Mouse (Mus musculus) layer of hippocampus, postnatal 10 days (tissue): ENCODE results near the gene Podnl1. TPM values are rescaled to one million over a fixed set of nuclear protein-coding genes. Genes with fewer than 3 reads are reported as not detected.

Source experiments
- DNase-seq, 2 experiments: peaks; one replicate each; pipeline ENCODE4 v3.0.0; 2021; ENCODE audit warnings: low spot score in 2 of 2
- total RNA-seq, 2 experiments: library from RNA; stranded (reverse); gene quantifications; 2 replicates each; pipeline ENCODE4 v1.2.3; 2021

Gene Podnl1
- total RNA-seq, 2 experiments from 2014 or later: not detected

DNA sequence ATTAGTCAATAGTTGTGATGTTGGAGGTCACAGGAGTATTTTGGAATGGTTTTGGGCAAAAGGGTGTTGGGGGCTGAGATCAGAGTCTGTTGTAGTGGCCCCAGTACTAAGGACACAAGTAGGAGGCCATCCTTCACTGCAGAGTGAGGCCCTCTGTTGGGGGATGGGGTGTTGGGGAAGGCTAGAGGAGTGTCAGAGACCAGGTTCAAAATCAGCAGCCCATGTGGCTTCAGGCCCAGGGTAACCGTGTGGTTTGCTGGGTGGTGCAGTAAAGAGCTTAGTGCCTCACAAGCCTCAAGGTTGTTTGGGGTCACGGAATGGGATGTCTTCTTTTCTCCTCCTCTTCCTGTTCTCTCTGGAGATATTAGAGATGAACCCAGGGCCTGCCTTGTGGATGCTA is 953 bp downstream of the Podnl1 start:
- no peak for DNase-seq

DNA sequence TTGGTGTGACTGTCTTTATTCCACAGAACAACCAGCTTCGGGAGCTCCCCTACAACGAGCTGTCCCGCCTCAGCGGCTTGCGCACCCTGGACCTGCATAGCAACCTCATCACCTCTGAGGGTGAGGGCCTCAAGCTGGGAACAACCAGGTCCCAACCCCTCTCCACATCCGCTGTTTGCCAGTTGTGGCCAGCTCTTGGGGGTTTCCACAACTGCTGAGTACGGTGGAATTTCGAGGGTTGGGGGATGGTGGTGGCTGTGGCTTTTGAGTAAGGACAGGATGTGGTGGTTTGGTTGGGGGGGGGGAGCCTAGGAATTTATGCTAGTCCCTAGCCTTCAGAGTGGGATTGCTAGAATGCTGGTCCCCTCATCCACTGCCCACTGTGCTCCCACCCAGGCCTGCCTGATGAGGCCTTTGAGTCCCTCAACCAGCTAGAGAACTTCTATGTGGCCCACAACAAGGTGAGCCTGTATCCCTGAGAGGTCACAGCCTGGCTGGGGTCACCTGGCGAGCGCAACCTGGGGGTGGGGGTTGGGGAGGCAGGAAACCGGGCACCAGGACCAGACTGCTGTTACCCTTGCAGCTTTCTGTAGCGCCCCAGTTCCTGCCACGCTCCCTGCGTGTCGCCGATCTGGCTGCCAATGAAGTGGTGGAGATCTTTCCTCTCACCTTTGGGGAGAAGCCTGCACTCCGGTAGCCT is 1.6 kb downstream of the Podnl1 start:
- DNase-seq: no peak

DNA sequence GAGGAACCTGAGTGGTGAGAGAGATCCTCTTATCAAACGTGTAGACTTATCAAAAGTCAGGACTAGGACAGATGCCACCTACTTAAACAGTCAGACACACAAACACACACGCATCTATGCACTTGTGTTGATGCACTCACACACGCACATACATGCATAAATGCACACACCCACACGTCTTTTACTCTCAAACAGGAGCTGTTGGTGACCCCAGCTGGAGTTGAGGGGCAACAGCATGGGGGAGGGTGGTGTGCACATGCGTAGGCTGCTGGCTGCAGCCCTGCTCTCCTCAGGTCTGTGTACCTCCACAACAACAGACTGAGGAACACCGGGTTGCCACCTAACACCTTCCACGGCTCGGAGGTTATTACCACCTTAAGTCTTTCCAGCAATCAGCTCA is 2.5 kb downstream of the Podnl1 start:
- DNase-seq: no peak

DNA sequence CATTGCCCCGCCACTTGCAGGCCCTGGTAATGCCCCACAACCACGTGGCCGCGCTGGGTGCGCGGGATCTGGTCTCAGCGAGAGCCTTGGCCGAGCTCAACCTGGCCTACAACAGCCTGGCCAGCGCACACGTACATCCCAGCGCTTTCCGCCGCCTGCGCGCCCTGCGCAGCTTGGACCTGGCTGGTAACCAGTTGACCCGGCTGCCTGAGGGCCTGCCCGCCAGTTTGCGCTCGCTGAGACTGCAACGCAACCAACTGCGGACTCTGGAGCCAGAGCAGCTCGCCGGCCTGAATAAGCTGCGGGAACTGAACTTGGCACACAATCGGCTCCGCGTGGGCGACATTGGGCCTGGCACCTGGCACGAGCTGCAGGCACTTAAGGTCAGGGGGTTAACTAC is 5.0 kb downstream of the Podnl1 start:
- DNase-seq: no peak

DNA sequence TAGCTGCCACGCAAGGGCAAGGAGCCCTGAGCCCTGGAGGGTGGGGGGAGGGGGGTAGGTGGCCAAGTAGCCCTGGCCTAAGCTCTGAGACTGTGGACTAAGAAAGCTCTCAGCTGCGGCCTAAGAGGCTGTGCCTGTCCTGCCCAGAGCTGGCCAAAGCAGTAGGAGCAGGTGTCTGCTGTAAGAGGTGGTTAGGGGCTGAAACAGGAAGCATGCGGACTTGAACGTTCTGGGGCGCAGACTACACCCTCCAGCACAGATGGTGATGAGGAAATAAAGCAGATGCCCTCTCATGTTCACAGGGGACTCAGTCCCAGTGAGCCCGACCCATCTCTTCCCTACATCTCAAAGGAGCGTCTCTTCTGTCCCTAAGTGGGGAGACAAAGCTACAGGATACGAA is 6.4 kb downstream of the Podnl1 start:
- DNase-seq: no peak

DNA sequence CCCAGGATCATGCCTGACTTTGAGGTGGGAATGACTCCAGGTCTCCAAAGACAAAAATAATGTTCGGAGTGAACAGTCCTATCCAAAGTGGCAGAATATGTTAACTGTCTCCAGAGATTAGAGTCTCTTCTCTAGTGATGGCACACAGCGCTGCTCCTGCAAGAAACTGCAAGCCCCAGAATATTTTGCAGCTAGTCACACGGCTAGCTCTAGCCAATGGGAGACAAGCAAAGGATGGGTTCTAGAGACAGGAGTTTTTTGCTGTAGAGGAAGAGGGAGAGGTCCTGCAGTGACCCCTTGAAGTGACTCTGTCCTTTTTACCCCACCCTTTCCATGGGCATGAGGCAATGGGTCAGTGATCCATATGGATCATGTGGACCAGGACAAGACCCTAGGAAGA is 12.1 kb downstream of the Podnl1 start:
- no peak for DNase-seq

DNA sequence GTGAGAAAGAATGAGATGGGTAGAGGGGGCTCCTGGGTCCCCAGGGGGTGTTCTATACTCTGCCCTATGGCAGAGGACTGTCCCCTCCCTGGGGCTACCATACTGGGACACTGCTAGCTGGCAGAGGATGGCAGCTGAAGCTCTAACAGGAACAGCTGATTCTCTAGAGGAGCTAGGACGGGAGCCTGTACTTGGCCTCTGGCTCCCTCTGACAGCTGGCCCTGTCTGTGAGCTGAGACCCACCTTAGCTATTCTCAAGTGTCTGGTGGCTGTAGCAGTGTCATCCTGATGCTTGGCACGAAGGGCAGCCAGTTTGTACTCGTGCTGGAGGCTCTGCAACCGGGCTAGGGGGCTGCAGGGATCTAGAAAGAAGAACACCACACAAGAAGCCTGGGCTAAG is 15.0 kb downstream of the Podnl1 start:
- DNase-seq: no peak

DNA sequence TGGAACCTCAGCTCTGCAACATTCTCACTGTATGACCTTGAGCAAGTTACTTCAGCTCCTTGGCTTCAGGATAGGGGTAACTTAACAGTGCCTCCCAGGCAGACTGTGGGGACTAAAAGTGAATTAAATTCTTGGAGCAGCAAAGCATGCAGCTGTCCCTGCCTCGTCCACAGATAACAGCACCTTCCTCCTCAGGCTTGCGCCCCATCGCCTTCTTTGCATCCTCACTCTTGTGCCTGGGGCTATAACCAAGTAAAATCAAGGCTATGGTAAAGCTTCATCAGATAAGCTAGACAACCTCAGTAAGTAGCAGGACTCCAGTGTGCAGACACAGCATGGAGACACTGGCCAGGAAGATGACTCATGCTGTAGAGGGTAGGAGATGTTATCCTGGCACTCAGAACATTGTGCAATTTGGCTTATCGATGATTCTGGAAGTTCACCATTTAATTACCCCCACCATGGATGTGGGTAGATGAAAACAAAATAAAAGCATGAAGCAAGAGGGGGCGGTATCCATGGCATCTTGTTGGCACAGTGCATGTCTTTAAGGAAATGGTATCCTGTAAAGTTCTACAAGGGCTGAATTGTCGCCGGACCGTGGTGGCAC is 19.0 kb downstream of the Podnl1 start:
- no peak for DNase-seq

DNA sequence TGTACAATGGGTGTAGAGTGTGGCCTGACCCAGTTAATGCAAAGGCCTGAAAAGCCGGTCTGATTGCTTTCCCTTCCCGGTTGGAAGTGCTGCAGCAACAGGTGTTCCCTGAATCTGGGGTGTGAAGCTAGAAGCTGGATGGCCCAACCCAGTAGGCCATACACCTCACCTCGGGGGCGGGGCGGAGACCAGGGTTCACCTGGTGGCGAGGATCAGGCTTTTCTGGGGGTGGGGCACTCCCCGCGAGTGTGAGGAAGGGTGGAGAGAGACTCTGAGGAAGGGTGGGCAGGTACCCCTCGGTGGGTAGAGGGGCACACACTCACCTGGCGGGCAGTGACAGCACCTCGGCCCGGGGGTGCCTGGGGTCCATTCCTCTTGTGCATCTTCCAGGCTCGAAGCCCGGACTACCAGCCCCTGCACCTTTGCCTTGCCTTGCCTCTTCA is 21.6 kb downstream of the Podnl1 start:
- no peak for DNase-seq

DNA sequence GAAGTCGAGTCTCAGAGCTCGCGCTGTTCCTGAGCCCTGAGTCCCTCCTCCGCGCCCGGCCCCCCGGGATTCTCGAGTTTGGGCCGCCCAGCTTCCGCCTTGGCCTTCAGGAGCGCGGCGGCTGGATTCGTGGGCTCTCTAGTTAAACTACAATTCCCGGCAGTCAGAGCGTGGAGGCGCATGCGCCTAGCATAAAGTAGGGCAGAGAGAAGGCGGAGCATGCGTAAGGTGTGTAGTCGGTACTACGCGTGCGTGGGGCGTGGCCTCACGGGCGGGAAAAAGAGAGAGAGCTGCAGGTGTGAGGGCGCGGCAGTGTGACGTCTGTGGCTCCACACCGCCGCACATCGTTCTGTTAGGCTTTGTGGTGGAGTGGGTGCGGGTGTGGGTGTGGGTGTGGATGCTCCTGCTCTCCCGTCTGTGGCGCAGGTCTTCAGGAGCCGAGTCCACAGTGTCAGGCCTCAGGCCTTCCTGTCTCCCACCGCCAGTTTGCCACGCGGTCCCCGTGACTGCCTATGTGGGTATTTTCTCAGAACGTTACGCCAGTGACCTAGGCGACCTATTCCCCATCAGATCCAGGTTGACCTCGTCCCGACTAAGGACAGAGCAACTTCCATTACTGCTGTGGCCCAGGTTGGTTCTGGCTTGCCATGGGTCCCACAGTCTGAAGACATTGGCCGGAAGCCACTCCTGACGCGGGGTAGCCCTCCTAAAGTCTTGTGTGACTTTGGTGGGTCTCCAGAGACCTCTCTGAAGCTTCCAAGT is 22.2 kb downstream of the Podnl1 start, which contains the start of the genes Cc2d1a and 4930432K21Rik:
Gene Cc2d1a, minus strand, starts transcription at position 168 of the 762 bp plus-strand sequence.
Gene 4930432K21Rik, plus strand, starts transcription at position 257 of the 762 bp plus-strand sequence.
- DNase-seq: peak; percentile 88 to 93

DNA sequence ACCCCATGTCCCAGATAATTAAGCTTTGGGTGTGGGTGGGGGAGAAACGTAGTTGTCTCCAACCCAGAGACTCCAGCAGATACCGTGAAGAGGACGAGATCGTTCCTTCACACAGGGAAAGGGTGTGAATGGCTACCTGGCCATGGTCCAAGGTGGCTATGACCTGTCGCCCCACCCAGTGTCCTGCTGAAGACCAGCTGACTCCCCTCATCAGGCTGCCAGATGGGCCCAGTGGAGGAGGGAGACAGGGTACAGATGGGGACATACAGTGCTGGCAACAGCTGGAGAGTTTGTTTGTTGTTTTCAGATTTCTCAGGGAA is 22.7 kb downstream of the Podnl1 start:
- no peak for DNase-seq

DNA sequence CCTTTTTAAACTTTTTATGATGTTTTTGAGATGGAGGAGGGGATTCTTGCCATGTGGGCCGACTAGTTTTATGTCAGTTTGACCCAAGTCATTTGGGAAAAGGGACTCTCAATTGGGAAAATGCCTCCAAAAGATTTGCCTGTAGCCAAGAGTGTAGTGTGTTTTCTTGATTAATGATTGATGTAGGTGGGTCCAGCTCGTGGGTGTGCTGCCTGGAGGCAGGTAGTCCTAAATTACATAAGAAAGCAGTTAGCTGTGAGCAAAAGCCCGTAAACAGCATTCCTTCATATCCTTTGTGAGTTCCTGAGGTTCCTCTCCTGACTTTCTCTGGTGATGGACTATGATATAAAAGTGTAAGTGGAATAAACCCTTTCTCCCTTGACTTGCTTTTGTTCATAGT is 23.4 kb downstream of the Podnl1 start:
- no peak for DNase-seq

DNA sequence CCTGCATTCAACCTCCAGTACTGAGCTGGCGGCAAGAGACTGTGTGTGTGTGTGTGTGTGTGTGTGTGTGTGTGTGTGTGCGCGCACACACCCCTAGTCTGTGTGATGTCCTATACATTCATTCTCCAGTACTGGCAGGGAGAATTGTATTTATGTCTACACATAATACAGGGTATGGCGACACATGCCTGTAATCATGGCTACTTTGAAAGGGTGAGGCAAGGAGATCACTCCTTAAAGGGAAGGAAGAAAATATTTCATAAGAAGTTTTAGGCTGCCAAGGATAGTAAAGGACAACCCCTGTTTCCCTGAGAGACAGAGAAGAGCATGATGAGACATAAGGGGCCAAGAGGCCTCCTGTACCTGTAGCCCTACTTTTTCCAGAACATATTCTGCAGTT is 31.8 kb downstream of the Podnl1 start:
- no peak for DNase-seq

DNA sequence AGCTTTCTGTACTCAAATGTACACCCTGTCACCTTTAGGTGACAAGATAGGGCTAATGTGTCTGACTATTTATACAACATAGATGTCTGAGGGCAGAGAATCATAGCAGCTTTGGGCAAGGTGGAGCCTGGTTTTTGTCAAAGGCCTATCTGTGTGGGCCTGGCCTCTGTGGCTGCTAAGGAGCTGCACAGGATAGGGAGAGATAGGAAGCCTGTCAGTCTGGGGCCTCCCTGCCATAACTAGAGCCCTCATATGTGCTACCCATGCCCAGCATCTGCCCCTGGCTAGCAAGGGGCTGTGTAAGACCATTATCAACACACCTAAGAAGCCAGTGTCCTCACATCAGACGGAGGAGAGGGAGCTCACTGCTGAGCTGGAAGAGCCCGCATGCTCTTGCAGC is 41.9 kb downstream of the Podnl1 start:
- DNase-seq: no peak

DNA sequence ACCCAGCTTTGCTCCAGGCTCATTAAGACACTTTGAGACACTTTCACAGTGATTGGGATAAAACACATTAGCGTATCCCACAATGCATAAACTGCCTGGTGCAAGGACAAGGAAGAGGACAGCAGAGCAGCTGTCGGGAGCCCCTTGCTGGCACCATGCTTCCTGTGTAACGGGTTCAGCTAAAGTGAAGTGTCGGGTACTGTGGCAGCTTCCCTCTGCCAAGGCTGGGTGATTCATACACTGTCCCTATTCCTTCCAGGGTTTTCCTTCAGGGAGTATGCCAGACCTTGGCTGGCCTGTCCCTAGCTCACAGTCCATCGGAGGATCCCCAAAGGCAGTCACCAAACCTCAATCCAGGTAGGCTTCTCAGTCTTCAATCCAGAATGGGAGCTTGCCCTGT is 44.3 kb downstream of the Podnl1 start:
- DNase-seq: no peak

DNA sequence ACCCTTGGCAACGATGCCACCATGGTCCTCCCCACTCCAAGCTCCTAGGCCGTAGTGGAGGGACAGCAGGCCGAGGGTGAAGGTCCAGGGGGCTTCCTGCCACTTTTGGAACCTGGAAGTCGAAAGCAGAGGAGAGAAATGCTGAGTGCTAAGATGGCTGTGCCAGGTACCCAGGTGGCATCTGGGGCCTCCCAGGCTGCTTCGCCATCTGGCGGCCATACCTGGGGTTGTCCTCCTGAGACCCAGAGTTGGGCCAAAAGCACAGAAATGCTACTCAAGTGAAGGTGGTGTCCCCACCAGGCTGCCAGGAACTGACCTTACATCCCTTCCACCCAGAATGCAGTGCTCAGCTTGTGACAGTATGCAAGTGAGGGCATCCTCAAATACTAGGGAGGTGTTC is 48.1 kb downstream of the Podnl1 start:
- DNase-seq: no peak

DNA sequence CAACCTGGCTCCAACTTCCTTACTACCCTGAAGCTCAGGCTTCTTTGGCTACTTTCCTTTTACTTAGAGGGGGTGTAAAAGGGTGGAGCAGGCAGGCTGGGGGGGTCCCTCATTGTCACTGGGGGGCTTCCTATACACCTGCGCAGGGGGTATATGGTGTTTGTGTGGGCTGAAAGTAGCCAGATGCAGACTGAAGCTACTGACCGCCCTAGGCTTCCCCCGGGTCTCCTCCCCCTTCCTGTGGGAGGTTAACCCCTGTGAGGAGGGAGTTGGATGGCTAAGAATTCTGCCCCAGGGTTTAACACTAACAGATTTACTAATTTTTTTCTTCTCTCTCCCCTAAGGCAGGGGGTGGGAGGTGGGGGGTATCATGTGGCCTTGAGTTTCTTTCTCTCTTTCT is 50.8 kb downstream of the Podnl1 start:
- DNase-seq: no peak

DNA sequence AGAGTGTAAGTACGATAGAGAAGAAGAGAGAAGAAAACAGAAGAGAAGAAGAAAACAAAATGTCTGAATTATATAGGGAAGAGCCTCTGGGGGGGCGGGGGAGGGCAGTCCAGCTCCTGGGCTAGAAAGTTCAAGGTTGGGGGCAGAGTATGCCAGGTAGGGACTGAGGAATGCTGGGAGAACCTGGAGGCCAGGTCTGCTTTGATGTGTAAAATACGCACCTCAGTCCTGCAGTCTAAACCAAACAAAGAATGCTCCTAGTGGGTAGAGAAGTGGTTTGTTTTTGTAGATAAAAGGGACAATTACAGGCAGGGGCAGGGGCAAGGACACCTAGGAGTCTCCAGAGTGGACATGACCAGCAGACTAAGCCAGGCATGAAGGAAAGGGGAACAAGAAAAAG is 51.6 kb downstream of the Podnl1 start:
- DNase-seq: no peak

DNA sequence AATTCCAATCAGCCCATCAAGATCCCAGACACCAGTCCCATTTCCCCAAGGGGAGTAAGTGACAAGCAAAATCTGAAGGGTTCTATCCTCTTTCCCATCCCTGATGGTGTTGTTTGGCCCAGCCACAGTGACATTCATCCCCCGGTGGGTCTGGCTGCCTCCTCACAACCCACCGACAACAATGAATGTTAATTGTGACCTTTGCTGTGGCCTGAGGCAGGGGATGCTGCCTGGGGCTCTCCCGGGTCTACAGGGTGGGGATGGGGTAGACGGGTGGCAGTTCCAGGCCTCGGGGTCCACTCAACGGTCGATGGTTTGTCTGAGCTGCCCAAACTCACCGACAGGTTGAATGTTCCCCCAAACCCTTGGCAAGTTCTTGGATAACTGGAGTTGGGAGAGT is 52.8 kb downstream of the Podnl1 start:
- DNase-seq: no peak

DNA sequence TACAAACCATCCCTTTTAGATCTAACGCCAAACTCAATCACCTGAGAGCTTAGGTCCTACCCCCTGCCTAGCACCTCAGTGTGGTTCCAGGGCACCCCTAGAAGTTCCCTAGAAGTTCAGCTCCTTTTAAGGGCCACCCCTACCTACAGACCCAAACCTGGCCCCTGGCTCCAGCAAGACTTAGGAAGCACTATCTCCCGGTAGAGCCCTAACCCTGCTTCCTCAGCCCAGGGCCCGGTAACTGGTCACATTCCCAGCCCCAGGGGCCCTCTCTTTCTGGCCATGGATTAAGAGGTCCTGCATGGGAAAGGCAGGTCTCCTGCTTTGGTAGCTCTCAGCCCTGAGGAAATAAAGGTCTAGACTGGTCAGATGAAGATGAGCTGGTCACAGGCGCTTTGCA is 54.2 kb downstream of the Podnl1 start:
- no peak for DNase-seq

DNA sequence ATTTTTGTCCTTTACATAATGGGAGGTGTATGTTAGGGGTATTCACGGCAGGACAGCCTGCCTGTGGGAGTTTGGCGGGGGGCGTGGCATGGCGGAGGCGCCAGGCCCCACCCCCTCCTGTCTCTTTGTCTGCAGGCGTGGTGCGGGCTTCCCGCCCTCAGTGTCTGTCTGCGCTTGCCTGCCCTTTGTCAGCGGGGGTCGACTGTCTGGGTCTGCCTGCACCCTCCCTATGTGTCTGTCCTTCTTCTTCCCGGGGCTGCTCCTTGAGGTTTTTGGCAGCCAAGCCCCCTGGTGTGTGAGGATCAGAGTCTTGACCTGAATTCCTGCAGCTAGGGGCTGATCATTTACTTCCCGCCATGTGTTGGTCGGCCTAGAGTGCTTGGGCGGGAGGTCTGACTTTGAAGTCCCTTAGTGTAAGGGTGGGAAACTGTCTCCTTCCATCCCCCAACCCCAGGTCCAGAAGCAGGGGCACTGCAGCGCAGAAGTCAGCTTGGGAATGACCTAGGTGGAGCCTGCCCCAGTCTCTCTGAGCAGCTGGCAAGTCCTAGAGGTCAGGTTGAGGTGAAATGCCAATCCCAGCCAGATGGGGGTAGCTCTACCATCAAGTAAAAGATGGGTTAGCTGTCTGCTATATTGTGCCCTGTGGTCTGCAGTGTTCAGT is 54.9 kb downstream of the Podnl1 start:
- peak; percentile 36 to 49 for DNase-seq
